Mouse (Mus musculus) lung, embryonic 16.5 days (tissue): ENCODE measurements at regions not wholly inside any gene's neighbourhood (a gene's known extent, or its start where the extent isn't known, plus 50 kb on each side); places are given as distances from the start of the nearest gene placed in this dataset.

Source experiments
- ATAC-seq: fragments of 200-750 bp; cut with Nextera tagmentation; 2 replicates; pipeline ENCODE4 v1.8.0; 2017; ENCODE audit warnings: low read depth, mild to moderate bottlenecking, moderate library complexity
- H3K27ac ChIP-seq: fragments of 300-500 bp; sonication (generic); 2 replicates; pipeline ENCODE4 v1.5.1; 2014; ENCODE audit warnings: mild to moderate bottlenecking, control low read depth, low read length
- H3K27me3 ChIP-seq: fragments of 300-500 bp; sonication (generic); 2 replicates; pipeline ENCODE4 v1.6.1; 2014; ENCODE audit warnings: low read depth, low read length, mixed read lengths; ENCODE audit not compliant: control insufficient read depth, insufficient read depth
- H3K36me3 ChIP-seq: fragments of 300-500 bp; sonication (generic); 2 replicates; pipeline ENCODE4 v1.6.1; 2014; ENCODE audit warnings: low read length; ENCODE audit not compliant: control insufficient read depth, insufficient read depth
- H3K4me1 ChIP-seq: fragments of 300-500 bp; sonication (generic); replicated peaks from 2 replicates; pipeline ENCODE4 v1.6.1; 2014; ENCODE audit warnings: low read length, mixed read lengths; ENCODE audit not compliant: control insufficient read depth, insufficient read depth
- H3K4me2 ChIP-seq: fragments of 300-500 bp; sonication (generic); 2 replicates; pipeline ENCODE4 v1.6.1; 2014; ENCODE audit warnings: low read depth, low read length, control low read depth
- H3K4me3 ChIP-seq: fragments of 300-500 bp; sonication (generic); 2 replicates; pipeline ENCODE4 v1.5.1; 2014; ENCODE audit warnings: mild to moderate bottlenecking, low read length, control low read depth
- H3K9ac ChIP-seq: fragments of 300-500 bp; sonication (generic); 2 replicates; pipeline ENCODE4 v1.6.1; 2014; ENCODE audit warnings: low read length, control low read depth
- H3K9me3 ChIP-seq: fragments of 300-500 bp; sonication (generic); 2 replicates; pipeline ENCODE4 v1.6.1; 2016; ENCODE audit warnings: low read length; ENCODE audit not compliant: control insufficient read depth
- WGBS: fragments of 180-500 bp; shearing (Covaris S2); extraction: QIAGEN DNeasy Blood & Tissue Kit; methylation state at CpG from one replicate; pipeline ENCODE4 v1.1.7; 2014; 5-methylcytosine and 5-hydroxymethylcytosine counted together

DNA sequence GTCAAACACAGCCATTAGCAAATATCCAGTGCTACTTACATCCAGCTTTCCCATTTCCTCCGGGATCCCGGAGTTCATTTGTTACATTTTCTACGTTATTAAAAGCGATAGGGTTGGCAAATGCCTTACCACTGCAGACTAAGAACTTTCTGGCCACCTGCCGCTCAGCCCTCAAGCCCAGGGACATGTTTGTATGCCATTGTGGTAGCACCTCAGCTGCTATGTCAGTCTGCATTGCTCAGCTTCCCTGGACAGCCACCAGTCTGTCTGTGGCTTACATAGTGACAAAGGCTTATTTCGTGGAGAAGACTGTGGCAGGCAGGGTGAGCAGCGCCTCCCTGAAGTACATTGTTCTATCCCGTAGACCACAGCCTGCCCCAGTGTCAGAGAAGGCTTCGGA is 127.5 kb downstream of the Fam173b start:
- no peak overlapping the region for H3K4me3 ChIP-seq
- WGBS: 80% methylated on average over 9 of the region's 9 CpGs
- no peaks in the 10 kb centered on the region for H3K36me3 ChIP-seq
- no peaks in the 10 kb centered on the region for H3K27me3 ChIP-seq
- H3K4me1 ChIP-seq: no peaks in the 10 kb centered on the region
- no peak overlapping the region for H3K27ac ChIP-seq
- H3K4me2 ChIP-seq: no peak overlapping the region
- no peak overlapping the region for H3K9ac ChIP-seq
- H3K9me3 ChIP-seq: no peaks in the 10 kb centered on the region
- no peak for ATAC-seq

DNA sequence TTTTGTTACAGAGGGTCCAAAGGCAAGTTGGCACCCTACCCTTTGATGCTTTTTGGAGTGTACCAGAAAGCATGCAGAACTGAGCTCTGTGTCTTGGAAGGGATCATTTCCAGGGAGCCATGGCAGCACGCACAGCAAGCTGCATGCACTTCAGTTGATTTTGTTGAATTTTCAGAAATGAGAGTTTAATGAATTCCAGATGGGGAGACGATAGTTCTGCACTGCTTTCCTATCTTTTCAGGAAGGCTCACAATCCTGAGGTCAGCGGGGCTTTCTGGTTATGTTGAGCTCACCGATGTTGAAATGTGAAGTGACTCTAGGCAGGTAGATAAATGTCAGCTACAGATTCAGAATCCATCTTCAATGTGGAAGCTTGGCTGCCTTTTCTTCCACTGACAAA is 140.0 kb downstream of the Fam173b start:
- no peak for ATAC-seq
- H3K4me1 ChIP-seq: no peaks in the 10 kb centered on the region
- WGBS: 39% methylated on average over 4 of the region's 4 CpGs
- H3K27ac ChIP-seq: no peak overlapping the region
- H3K9me3 ChIP-seq: no peaks in the 10 kb centered on the region
- no peaks in the 10 kb centered on the region for H3K36me3 ChIP-seq
- no peaks in the 10 kb centered on the region for H3K27me3 ChIP-seq
- no peak overlapping the region for H3K9ac ChIP-seq
- H3K4me2 ChIP-seq: no peak overlapping the region
- no peak overlapping the region for H3K4me3 ChIP-seq

DNA sequence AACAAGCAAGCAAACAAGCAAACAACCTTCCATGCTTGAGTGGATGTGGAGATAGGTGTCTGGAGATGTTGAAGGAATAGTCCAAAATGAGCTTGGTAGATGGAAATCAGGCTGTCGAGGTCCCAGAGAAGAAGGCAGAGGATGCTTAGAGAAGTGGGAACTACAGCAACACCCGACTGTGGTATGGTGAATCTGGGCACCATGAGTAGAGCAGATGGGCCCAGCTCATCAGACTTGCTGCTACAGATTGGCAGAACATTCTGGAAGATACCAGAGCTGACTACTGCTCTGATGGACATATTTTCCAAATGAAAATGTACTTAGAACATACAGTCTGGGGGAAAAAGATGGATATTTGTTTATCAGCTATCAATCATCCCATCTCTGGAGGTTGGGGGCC is 142.9 kb downstream of the Fam173b start:
- Histone ChIP-seq H3K27me3 (no peaks in the 10 kb centered on the region), H3K4me2 (no peak overlapping the region), H3K9me3 (no peaks in the 10 kb centered on the region), H3K4me1 (no peaks in the 10 kb centered on the region), H3K4me3 (no peak overlapping the region), H3K27ac (no peak overlapping the region), H3K9ac (no peak overlapping the region), H3K36me3 (no peaks in the 10 kb centered on the region)
- ATAC-seq: no peak
- WGBS: 76% methylated on average over 2 of the region's 2 CpGs

GRCm38 (mm10) chr15:31752632-31753031 is 151.0 kb downstream of the Fam173b start:
- no peak overlapping the region for H3K4me3 ChIP-seq
- no peak overlapping the region for H3K9ac ChIP-seq
- 56% methylated on average over 2 of the region's 2 CpGs for WGBS
- no peak overlapping the region for H3K27ac ChIP-seq
- H3K9me3 ChIP-seq: no peaks in the 10 kb centered on the region
- H3K4me1 ChIP-seq: no peaks in the 10 kb centered on the region
- no peaks in the 10 kb centered on the region for H3K27me3 ChIP-seq
- H3K4me2 ChIP-seq: no peak overlapping the region
- no peaks in the 10 kb centered on the region for H3K36me3 ChIP-seq
- ATAC-seq: no peak

DNA sequence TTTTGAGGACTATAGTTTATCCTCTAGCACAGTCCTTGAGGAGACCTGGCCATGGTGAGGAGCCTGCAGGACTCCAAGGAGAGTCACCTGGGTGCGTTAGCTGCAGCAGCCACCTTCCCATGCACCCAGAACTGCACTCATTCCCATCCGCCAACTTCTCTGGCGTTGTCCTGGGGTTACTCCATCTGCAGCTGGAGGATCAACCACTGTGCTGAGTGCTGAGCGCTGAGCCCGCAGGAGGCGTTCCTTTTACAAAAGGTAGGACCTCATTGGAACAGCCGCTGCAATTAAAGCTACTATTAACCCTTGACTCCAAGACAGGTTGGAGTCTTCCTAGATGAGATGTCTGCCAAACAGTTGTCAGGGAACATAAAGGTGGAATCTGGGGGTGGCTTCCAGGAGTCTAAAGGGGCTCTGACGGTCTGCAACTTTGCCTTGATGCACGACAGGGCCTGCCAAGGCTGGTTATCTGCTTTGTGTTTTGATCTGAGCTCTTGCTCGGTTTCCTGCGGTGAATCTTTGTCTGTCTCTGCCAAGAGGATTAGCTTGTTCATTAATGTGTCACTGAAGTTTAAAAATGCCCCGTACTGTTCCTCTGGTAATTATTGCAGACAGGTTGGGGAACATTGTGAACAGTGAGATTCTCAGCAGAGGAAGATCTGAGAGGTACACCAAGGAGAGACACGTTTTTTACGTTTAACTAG is 152.1 kb downstream of the Fam173b start:
- WGBS: 47% methylated on average over 14 of the region's 14 CpGs
- Histone ChIP-seq H3K36me3 (no peaks in the 10 kb centered on the region), H3K9me3 (no peaks in the 10 kb centered on the region), H3K4me1 (no peaks in the 10 kb centered on the region), H3K27ac (no peak overlapping the region), H3K4me2 (no peak overlapping the region), H3K9ac (no peak overlapping the region), H3K27me3 (no peaks in the 10 kb centered on the region), H3K4me3 (no peak overlapping the region)
- ATAC-seq: no peak

GRCm38 (mm10) chr15:31768959-31769844 is 167.6 kb downstream of the Fam173b start:
- no peaks in the 10 kb centered on the region for H3K27me3 ChIP-seq
- no peak overlapping the region for H3K4me2 ChIP-seq
- peaks cover 2% of the 10 kb centered on the region; the same call in 1 of the 2 replicates for H3K9me3 ChIP-seq
- no peak overlapping the region for H3K4me3 ChIP-seq
- no peak for ATAC-seq
- H3K4me1 ChIP-seq: no peaks in the 10 kb centered on the region
- no peaks in the 10 kb centered on the region for H3K36me3 ChIP-seq
- H3K27ac ChIP-seq: no peak overlapping the region
- 71% methylated on average over 12 of the region's 12 CpGs for WGBS
- no peak overlapping the region for H3K9ac ChIP-seq

DNA sequence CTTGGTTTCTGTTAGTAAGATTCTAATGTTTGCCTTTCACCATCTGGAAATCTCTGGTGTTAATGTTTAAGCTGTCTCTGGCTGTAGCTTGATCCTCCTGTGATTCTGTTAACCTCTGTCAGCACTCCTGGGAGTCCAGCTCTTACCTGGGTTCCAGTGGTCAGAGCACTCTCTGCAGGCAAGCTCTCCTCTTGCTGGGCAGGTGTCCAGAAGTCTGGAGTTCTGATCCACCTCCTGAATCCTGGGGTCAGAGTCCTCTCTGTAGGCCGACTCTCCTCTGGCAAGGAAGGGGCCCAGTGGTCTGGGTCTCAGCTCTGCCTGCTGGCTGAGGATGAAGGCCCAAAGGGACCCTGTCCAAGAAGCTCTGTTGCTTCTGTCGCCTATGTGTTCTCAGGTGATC is 181.4 kb downstream of the Fam173b start:
- Histone ChIP-seq H3K9ac (no peak overlapping the region), H3K27me3 (no peaks in the 10 kb centered on the region), H3K4me3 (no peak overlapping the region), H3K4me1 (no peaks in the 10 kb centered on the region), H3K9me3 (0 out of 2 replicates have a peak, but pooled peaks cover 3% of the 10 kb centered on the region), H3K36me3 (no peaks in the 10 kb centered on the region), H3K4me2 (no peak overlapping the region), H3K27ac (no peak overlapping the region)
- ATAC-seq: no peak
- WGBS: 76% methylated on average over 2 of the region's 2 CpGs

DNA sequence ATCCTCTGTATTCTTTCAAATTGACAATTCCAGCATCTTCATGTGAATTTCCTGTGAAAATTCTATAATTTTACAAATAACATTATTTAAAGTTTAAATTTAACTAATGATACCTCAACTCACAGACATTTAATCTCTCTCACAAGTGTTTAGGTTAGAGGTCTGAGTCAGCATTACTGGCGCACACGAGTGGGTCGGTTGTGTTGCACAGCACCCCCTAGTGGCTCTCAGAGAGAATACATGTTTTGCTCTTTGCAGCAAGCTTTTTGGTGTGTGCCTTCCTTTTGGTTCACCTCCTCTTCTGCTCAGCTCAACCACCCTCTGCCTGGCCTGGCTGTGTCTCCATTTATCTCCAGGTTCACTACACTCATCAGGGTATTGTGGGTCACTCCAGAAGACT is 183.4 kb downstream of the Fam173b start:
- Histone ChIP-seq H3K4me2 (no peak overlapping the region), H3K4me3 (no peak overlapping the region), H3K4me1 (no peaks in the 10 kb centered on the region), H3K27ac (no peak overlapping the region), H3K36me3 (no peaks in the 10 kb centered on the region), H3K9me3 (0 out of 2 replicates have a peak, but pooled peaks cover 3% of the 10 kb centered on the region), H3K27me3 (no peaks in the 10 kb centered on the region), H3K9ac (no peak overlapping the region)
- WGBS: 69% methylated on average over 3 of the region's 3 CpGs
- no peak for ATAC-seq

DNA sequence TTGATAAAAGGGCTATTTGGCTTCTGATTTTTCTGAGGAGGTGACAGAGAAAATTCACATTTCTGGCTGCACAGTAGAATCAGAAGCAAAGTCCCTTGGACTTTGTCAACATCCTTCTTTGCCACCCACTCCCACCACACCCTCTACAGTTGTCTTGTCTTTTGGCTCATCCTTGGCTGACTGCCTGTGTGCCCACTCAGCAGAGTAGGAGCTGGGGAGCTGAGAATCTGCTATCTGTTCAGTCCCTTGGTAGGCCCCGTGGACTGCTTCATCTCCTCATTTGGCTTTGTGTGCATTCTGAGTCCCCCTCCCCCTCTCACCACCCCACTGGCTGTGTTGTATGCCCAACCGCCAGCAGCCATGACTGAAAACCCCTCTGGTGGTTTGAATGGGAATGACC is 197.2 kb downstream of the Fam173b start:
- no peaks in the 10 kb centered on the region for H3K36me3 ChIP-seq
- no peak for ATAC-seq
- H3K4me2 ChIP-seq: no peak overlapping the region
- H3K4me1 ChIP-seq: no peaks in the 10 kb centered on the region
- no peak overlapping the region for H3K27ac ChIP-seq
- 75% methylated on average over 2 of the region's 2 CpGs for WGBS
- no peak overlapping the region for H3K4me3 ChIP-seq
- no peaks in the 10 kb centered on the region for H3K9me3 ChIP-seq
- H3K9ac ChIP-seq: no peak overlapping the region
- no peaks in the 10 kb centered on the region for H3K27me3 ChIP-seq
